Mouse (Mus musculus) brain, adult 2 months (tissue): ENCODE measurements around the gene Aoc1.

ENCODE experiments used
- DNase-seq: peaks from one replicate; pipeline ENCODE4 v3.0.0; 2011; ENCODE audit warnings: low read depth, low spot score

Aoc1 gene

GRCm38 (mm10) chr6:48909229-48909628, 36.5 kb downstream of the Aoc1 start:
- DNase-seq: no peak

DNA sequence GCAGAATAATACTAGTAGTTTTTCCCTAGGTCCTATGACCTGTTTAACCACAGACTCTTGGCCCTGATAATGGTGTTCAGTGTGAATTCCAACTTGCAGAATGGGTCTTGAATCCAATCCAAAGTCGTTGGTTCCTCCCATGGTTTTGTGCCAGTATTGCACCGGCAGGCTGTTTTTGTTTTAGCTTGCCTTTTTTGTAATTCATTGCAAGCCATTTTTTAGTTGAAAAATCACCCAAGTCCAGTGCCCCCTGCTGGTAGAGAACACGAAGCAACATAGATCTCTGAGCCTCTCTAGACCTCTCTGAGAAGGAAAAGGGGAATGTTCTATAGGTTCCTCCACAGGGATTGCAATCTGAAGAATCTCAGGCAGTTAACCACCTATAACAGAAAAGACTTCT, 39.3 kb downstream of the Aoc1 start:
- DNase-seq: peak; percentile 17

DNA sequence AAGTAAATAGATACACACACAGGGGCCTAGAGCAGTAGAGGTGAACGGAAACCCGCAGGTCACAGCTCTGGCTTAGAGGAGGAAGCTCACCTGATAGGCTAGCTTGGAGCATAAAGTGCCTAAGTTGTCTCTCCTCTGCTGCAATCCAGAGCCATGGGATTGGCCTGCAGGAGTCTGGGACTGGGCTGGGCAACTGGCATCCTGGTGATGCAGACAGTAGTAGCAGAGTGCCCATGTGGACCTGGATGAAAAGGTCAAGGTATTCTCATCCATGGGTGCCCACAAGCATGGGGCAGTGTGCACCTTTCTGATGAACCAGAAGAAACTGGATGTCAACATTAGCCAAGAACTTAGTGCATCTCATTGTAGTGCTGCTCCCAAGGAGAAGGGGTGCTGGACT, 40.9 kb downstream of the Aoc1 start:
- no peak for DNase-seq

DNA sequence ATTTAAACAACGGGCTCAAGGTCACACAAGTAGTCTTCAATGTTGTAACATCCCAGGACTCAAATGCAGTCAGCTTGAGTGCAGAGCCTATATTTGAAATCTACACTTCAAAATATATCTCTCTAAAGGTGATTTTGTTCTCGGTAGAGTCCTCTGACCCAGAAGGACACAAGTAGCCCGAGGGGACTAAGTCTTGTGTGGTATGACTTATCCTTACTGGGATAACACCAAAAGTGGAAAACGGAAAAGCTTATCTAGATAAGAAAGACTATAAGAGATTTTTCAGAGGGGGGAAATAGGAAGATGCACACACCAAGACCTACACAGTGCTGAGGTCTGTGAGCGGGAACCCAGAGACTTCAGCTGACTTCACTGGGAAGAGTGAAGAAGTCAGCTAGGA, 56.9 kb downstream of the Aoc1 start, which contains the start of gene 1600015I10Rik:
TSS of gene 1600015I10Rik (plus strand) at position 301 of the 400 bp plus-strand sequence.
- no peak for DNase-seq

DNA sequence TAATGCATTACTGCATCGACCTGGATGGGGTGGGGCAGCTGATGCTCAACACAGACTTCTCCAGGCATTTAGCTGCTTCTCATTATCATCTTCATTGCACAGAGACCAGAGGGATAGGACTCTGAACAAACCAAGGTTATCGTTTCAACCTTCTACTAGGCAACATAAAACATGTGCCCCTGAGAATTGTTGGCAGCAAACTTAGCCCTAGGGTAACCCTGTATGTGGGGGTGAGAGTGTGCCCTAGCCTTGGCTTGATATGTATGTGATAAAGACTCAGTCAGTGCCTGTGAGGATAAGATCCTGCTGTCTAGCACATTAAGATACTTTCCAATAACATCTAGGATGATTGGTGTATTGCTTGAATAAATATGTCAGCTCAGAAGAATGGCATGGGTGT, 76.9 kb downstream of the Aoc1 start:
- no peak for DNase-seq

- DNase-seq: no peak
Observed at GRCm38 (mm10) chr6:48950676-48951075, 78.0 kb downstream of the Aoc1 start.

DNA sequence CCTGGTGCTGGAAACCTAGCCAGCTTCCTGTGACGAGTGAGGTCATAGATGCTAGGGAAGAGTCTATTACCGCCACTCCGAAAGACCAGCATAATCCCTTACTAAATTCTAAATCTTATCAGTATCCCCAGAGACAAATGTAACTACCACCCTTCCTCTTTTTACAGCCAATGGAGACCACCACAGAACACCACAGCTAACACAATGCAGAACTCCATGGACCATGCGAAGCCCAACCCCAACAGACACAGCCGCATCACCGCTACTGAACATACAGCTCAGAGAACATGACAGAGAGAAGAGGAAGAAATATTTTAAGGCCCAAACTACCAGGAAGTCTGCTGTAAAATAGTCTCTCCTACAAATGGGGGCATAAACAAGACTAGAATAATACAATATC, 78.9 kb downstream of the Aoc1 start:
- DNase-seq: no peak

DNA sequence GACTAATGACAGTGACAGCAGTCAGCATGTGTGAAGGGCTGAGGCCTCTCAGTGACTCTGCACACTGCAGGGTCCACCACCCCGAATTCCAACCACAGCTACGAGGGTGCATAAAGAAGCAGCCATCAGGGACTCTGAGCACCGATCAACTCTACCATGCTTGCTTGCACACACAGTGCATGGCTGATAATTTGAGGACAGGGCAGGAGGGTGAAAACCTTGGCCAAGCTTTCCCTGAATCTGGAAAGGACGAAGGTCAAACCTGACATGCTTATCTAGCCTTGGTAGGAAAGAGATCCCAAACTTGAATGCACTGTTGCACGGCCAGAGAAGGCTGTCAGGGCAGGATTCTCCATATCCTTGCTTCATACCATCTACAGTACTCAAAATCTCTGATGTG, 80.5 kb downstream of the Aoc1 start:
- DNase-seq: no peak

- DNase-seq: no peak
Observed at GRCm38 (mm10) chr6:48954211-48954610, 81.5 kb downstream of the Aoc1 start.

DNA sequence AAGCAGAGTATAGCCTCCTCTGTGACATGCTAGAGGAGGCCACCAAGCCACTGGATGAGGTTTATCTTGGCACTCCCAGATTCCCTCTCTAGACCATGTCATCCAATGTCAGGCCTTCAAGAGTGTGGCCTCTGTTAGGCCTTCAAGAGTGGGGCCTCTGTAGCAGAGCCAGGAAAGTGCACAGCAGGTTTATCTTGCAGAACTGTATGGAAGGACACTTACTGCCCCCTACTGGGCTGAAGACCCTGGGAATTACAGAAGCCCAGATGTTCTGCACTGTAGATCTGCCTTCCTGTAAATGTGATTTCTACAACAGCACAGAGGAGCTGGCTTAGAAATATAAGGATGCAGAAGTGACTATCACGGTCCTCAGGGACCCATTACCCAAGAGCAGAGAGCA, 82.2 kb downstream of the Aoc1 start:
- peak; percentile 61 for DNase-seq

GRCm38 (mm10) chr6:48956785-48957184, 84.1 kb downstream of the Aoc1 start:
- DNase-seq: no peak

DNA sequence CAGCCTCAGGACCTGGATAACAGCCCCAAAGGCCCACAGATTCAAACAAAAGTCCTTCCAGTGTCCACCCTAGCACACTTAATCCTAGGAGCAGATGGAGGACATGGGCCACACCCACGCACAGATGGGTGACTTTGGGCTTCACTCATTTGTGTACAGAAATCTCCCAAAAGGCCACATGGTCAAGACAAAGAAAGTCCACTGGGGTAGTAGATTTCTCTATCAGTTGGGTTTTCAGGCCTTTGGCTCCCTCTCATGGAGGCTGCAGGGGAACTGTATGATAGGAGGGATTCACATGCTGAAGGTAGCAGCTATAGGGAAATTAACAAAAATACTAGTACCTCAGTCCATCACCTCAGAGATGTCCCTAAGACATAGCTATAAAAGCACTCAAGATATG, 85.4 kb downstream of the Aoc1 start:
- peak; percentile 21 for DNase-seq
